Mouse (Mus musculus) spleen, adult 2 months (tissue): ENCODE data around the gene Cldn22. TPM values are rescaled to one million over a fixed set of nuclear protein-coding genes. Genes with fewer than 3 reads are reported as not detected.

Source experiments
- DNase-seq, 2 experiments: peaks; one replicate each; pipeline versions ENCODE4 v3.0.0 to v3.0.0-alpha.2; 2012 to 2021; ENCODE audit warnings: low spot score in 2 of 2, low read depth in 1 of 2
- H3K27ac ChIP-seq: fragments of 200-500 bp; 2 replicates; pipeline ENCODE4 v1.5.1; 2012; ENCODE audit warnings: low read length, inconsistent platforms; ENCODE audit not compliant: insufficient read depth
- H3K27me3 ChIP-seq: fragments of 200-500 bp; 2 replicates; pipeline ENCODE4 v1.6.1; 2012; ENCODE audit warnings: mild to moderate bottlenecking, moderate library complexity, low read length, inconsistent platforms; ENCODE audit not compliant: control insufficient read depth, insufficient read depth
- H3K36me3 ChIP-seq: fragments of 200-500 bp; 2 replicates; pipeline ENCODE4 v1.6.1; 2012; ENCODE audit warnings: mild to moderate bottlenecking, low read length, inconsistent platforms; ENCODE audit not compliant: control insufficient read depth, insufficient read depth
- H3K4me1 ChIP-seq: fragments of 200-500 bp; 2 replicates; pipeline ENCODE4 v1.6.1; 2011; ENCODE audit warnings: inconsistent platforms; ENCODE audit not compliant: control insufficient read depth, insufficient read depth, insufficient read length
- H3K4me3 ChIP-seq: fragments of 200-500 bp; 2 replicates; pipeline ENCODE4 v1.5.1; 2011; ENCODE audit warnings: mild to moderate bottlenecking, inconsistent platforms; ENCODE audit not compliant: insufficient read depth, insufficient read length; ENCODE audit errors: extremely low read depth
- CTCF ChIP-seq: fragments of 200-500 bp; IDR thresholded peaks from 2 replicates; pipeline ENCODE4 v1.5.1; 2011; ENCODE audit warnings: mild to moderate bottlenecking, inconsistent platforms; ENCODE audit not compliant: insufficient read depth, insufficient read length, insufficient replicate concordance; ENCODE audit errors: extremely low read depth
- POLR2A ChIP-seq: fragments of 200-500 bp; IDR thresholded peaks from 2 replicates; pipeline ENCODE4 v1.6.1; 2011; ENCODE audit warnings: low read depth, low read length, inconsistent platforms
- WGBS: fragments of 180-500 bp; shearing (Covaris S2); methylation state at CpG from one replicate; pipeline ENCODE4 v1.1.7; 2018; 5-methylcytosine and 5-hydroxymethylcytosine counted together
- polyA plus RNA-seq: library from polyadenylated mRNA; depleted of rRNA; stranded (reverse); fragments of >200 nt; gene quantifications from 2 replicates; pipeline ENCODE4 v1.2.3, GENCODE M21; 2012

The Cldn22 gene
- polyA plus RNA-seq, 1 experiment = 0.21 TPM

GRCm38 (mm10) chr8:47847161-47847560 lies 22.9 kb downstream of the Cldn22 start:
- WGBS = 95% methylated on average over 14 of the region's 14 CpGs
- Histone ChIP-seq H3K36me3 (peaks cover 3% of the 10 kb centered on the region), H3K27ac (no peak overlapping the region), H3K27me3 (no peaks in the 10 kb centered on the region), H3K4me3 (no peak overlapping the region), H3K4me1 (no peaks in the 10 kb centered on the region)
- no peak for TF ChIP-seq POLR2A
- no peak for TF ChIP-seq CTCF
- no peak for DNase-seq

GRCm38 (mm10) chr8:47847931-47848330 lies 23.6 kb downstream of the Cldn22 start:
- TF ChIP-seq CTCF (no peak), POLR2A (no peak)
- Histone ChIP-seq H3K27ac (no peak overlapping the region), H3K27me3 (no peaks in the 10 kb centered on the region), H3K4me1 (no peaks in the 10 kb centered on the region), H3K36me3 (no peaks in the 10 kb centered on the region; the same call in 1 of the 2 replicates), H3K4me3 (no peak overlapping the region)
- 97% methylated on average over 6 of the region's 6 CpGs for WGBS
- no peak for DNase-seq

- no peak for DNase-seq
- Histone ChIP-seq H3K27me3 (no peaks in the 10 kb centered on the region), H3K4me1 (no peaks in the 10 kb centered on the region), H3K4me3 (no peak overlapping the region), H3K36me3 (no peaks in the 10 kb centered on the region; the same call in 1 of the 2 replicates), H3K27ac (no peak overlapping the region)
- WGBS = 78% methylated on average over 8 of the region's 8 CpGs
- TF ChIP-seq CTCF (no peak), POLR2A (no peak)
Measured at GRCm38 (mm10) chr8:47849842-47850241, 25.6 kb downstream of the Cldn22 start.

GRCm38 (mm10) chr8:47851824-47852502 lies 27.7 kb downstream of the Cldn22 start:
- WGBS = 10% methylated on average over 12 of the region's 12 CpGs
- Histone ChIP-seq H3K27ac (peak overlapping the region; percentile 43; the same call in 1 of the 2 replicates), H3K27me3 (no peaks in the 10 kb centered on the region), H3K4me1 (no peaks in the 10 kb centered on the region), H3K36me3 (no peaks in the 10 kb centered on the region; the same call in 1 of the 2 replicates), H3K4me3 (peak overlapping the region; percentile 53)
- TF ChIP-seq POLR2A = no peak
- TF ChIP-seq CTCF = no peak
- no peak for DNase-seq

- WGBS = 67% methylated on average over 5 of the region's 5 CpGs
- Histone ChIP-seq H3K27me3 (no peaks in the 10 kb centered on the region), H3K27ac (no peak overlapping the region), H3K4me1 (no peaks in the 10 kb centered on the region), H3K36me3 (no peaks in the 10 kb centered on the region; the same call in 1 of the 2 replicates), H3K4me3 (no peak overlapping the region)
- no peak for DNase-seq
- TF ChIP-seq CTCF = no peak
- TF ChIP-seq POLR2A = no peak
Measured at GRCm38 (mm10) chr8:47852737-47853136, 28.5 kb downstream of the Cldn22 start.

GRCm38 (mm10) chr8:47853356-47853755 lies 29.1 kb downstream of the Cldn22 start:
- 74% methylated on average over 5 of the region's 5 CpGs for WGBS
- no peaks in the 10 kb centered on the region; the same call in 1 of the 2 replicates for H3K36me3 ChIP-seq
- H3K4me1 ChIP-seq = no peaks in the 10 kb centered on the region
- no peak for TF ChIP-seq POLR2A
- TF ChIP-seq CTCF = no peak
- no peak for DNase-seq
- H3K27ac ChIP-seq = no peak overlapping the region
- H3K4me3 ChIP-seq = no peak overlapping the region
- no peaks in the 10 kb centered on the region for H3K27me3 ChIP-seq

- no peak overlapping the region for H3K27ac ChIP-seq
- no peaks in the 10 kb centered on the region for H3K27me3 ChIP-seq
- no peak overlapping the region for H3K4me3 ChIP-seq
- TF ChIP-seq POLR2A (no peak), CTCF (no peak)
- no peaks in the 10 kb centered on the region for H3K4me1 ChIP-seq
- DNase-seq = no peak
- 94% methylated on average over 12 of the region's 12 CpGs for WGBS
- no peaks in the 10 kb centered on the region for H3K36me3 ChIP-seq
Measured at GRCm38 (mm10) chr8:47859259-47859658, 35.0 kb downstream of the Cldn22 start.
